Mouse (Mus musculus): ENCODE measurements around the gene Pla2r1.

Pla2r1 gene

GRCm38 (mm10) chr2:60500583-60501116 is 52.5 kb downstream of the Pla2r1 start:
- DNase-seq (ENCODE audit: low spot score) = no peak

- DNase-seq (ENCODE audit: low spot score) = no peak
These were observed 73.2 kb downstream of the Pla2r1 start for GRCm38 (mm10) chr2:60479906-60480305.

GRCm38 (mm10) chr2:60478778-60479177 is 74.3 kb downstream of the Pla2r1 start:
- no peak for DNase-seq (ENCODE audit: low spot score)

GRCm38 (mm10) chr2:60468901-60469770 is 84.0 kb downstream of the Pla2r1 start:
- no peak for DNase-seq (ENCODE audit: low spot score)

- no peak for DNase-seq (ENCODE audit: low spot score)
These were observed 100.7 kb downstream of the Pla2r1 start for GRCm38 (mm10) chr2:60452376-60452775.

DNA sequence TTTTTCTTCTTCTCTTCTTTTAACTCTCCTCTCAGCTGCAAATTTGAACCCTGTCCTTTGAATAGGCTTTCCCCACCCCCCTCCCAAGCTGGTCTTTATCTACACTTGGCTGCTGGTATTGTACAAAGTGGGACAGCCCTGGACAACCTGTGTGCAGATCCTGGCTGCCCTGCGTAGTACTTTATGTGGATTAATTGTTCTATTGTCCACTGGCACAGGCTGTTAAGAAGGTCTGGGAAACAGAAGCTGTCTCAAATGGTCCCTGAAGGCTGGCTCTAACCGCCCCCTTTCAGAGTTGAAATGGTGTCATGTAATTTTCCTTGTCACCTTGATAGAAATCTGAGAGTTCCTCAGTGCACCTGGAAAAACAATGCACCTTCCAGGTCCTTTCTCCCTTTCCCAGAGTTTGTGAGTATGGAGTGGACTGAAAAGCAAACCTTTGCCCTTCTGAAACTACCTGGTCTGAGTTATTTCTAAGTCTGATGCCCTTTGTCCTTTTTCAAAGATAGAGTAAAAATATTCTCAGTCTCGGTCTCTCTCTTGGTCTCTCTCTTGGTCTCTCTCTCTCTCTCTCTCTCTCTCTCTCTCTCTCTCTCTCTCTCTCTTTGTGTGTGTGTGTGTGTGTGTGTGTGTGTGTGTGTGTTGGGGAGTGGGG is 101.9 kb downstream of the Pla2r1 start:
- no peak for DNase-seq (ENCODE audit: low spot score)

GRCm38 (mm10) chr2:60449732-60450131 is 103.4 kb downstream of the Pla2r1 start:
- no peak for DNase-seq (ENCODE audit: low spot score)

GRCm38 (mm10) chr2:60444711-60445509 is 108.2 kb downstream of the Pla2r1 start:
- DNase-seq (ENCODE audit: low spot score) = no peak

- DNase-seq (ENCODE audit: low spot score) = no peak
These were observed 109.8 kb downstream of the Pla2r1 start for GRCm38 (mm10) chr2:60443279-60443678.

DNA sequence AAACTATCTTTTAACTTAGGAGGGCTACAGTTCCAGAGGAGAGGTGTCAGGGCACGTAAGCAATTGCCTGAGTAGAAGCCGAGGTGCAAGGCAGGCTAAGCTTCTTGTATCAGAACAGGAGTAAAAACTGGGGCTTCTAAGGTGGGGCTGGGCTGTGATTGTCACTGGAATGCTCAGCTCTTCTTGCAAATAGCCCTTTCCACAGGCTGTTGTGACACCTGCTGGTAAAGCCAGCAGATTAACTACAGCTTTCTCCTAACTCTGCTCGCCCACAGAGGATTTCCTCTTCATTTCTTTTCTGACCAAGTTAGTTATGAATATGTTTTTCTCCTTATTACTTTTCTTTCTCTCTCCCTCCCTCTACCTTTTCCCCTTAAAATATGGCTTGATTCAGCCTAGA is 111.2 kb downstream of the Pla2r1 start:
- no peak for DNase-seq (ENCODE audit: low spot score)

- no peak for DNase-seq (ENCODE audit: low spot score)
These were observed 116.3 kb downstream of the Pla2r1 start for GRCm38 (mm10) chr2:60436802-60437201.

GRCm38 (mm10) chr2:60430315-60431021 is 122.6 kb downstream of the Pla2r1 start:
- no peak for DNase-seq (ENCODE audit: low spot score)

DNA sequence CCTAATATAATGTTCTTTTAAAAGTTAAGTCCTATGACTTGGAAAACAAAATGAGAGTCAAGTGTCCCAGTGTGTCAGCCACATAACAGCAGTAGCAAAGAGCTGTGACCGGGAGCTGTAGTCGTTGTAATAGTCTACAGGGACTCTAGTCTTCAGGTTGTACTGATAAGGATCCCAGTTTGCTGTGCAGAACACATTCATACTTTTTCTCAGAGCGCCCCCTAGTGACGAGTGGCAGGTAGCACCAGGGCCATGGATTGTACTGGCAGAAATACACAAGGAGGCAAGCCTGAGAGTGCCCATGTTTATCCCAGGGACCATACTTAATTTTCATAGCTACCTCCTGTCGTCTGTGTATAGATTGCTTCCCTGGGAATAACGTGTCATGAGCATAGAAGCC is 135.0 kb downstream of the Pla2r1 start:
- peak; percentile 81 for DNase-seq (ENCODE audit: low spot score)

DNA sequence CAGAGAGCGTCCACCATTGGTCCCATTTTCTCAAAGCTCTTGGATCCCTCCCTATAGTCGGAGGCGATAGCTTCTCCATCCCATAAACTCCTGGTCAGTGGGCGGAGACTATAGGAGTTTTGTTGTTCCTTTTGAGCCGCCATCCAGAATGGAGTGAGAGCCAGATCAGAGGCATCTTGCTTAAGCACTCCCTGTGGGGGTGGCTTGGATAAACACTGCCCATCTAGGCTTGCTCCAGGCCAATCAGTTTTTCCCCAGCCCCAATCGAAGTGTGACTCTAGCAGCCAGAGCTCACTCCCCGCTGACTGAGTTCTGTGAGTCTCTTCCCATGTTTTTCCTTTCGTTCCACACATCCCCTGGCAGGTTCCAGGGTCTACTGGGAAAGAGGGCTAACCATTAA is 138.8 kb downstream of the Pla2r1 start:
- no peak for DNase-seq (ENCODE audit: low spot score)

DNA sequence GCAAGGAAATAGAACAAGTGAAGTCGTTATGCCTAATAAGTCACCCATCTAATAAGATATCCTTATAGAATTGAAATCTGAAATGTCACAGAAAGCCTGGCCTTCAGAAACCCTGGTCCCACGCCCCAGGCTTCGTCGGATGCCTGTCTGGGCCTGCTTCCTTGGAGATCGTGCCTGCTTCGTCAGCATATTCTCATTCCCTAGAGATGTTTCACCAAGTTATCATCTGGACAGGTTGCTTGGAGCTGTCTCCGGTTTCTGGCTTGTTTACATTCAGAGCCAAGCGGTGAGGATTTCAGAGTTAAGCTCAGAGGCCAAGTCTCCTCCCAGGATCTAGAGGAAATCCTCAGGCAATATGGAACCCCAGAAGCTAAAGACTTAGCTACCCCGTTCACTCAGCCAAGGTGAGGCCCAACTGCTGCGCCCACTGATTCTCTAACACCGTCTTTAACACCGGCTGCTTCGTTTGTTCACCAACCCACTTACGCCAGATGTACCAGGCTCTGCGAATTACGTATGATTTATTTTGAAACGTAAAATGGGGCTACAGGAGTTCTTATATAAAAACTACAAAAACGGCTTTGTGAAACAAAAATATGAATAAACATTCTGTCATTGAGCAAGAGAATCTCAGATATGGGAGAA is 140.0 kb downstream of the Pla2r1 start:
- no peak for DNase-seq (ENCODE audit: low spot score)

DNA sequence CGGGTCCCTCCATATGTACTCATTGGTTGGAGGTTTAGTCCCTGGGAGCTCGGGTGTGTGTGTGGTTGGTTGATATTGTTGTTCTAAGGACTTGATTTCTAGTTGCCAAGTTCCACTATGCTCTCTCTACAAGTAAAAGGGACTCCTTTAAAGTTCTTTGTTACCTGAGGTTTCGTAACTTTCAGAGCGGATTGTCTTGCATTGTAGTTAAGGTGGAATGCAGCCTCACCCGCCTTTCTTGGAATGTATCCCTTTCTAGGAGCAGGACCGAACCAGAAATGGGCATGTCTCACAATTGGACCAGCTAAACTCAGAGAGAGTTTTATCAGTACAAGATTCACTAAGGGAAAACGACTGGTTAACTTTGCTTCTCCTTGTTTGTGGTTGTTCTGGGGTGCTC is 141.9 kb downstream of the Pla2r1 start:
- DNase-seq (ENCODE audit: low spot score) = no peak

DNA sequence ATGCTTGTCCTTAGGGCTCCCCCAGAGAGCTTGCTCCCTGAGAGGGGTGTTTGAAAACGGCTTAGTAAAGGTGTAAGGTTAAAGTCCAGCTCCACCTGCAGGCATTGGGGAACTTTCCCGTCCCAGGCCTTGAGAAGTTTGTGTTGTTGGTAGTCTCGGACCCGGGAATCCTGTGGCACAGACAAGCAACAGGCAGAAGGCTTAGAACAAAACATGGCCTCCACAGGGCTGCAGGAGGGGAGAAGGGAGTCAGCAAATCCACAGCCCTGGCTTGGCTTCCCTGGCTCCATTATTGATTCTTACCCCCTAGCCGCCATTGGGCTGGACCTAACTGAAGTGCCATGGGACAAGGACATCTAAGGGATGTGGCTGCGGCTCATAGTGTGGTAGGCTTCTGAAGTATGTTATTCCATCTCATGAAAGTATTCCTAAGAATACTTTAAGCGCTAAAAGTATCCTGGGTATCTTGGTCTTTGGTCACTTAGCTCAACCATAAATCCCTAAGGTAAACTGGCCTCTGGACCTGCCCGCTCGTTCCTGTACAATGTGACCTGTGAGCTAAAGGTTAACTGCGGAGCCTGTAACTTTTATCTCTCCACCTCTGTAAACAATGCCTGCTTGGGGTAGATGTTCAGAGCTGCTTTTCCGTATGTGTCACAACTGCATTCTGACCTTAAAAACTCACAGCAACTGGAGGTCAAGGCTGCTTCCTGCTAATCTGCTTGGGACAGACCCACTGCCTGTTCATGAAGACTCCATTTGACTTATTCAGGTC is 142.9 kb downstream of the Pla2r1 start:
- DNase-seq (ENCODE audit: low spot score) = no peak

- no peak for DNase-seq (ENCODE audit: low spot score)
These were observed 143.9 kb downstream of the Pla2r1 start for GRCm38 (mm10) chr2:60409194-60409593.

DNA sequence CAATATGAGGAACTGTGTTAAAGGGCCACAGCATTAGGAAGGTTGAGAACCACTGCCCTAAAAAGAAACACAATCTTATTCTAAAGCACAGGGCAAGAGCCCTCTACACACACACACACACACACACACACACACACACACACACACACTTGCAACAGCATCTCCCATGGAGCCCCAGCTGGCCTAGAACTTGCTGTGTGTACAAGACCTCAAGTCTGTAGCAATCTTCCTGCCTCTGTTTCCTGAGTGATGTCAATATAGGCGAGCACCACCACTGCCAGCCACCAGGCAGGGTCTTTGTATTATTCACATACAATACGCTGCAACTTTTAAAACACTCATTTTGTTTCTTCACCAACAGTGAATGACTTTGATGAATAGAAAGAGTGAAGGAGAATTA is 145.7 kb downstream of the Pla2r1 start:
- DNase-seq (ENCODE audit: low spot score) = no peak

DNA sequence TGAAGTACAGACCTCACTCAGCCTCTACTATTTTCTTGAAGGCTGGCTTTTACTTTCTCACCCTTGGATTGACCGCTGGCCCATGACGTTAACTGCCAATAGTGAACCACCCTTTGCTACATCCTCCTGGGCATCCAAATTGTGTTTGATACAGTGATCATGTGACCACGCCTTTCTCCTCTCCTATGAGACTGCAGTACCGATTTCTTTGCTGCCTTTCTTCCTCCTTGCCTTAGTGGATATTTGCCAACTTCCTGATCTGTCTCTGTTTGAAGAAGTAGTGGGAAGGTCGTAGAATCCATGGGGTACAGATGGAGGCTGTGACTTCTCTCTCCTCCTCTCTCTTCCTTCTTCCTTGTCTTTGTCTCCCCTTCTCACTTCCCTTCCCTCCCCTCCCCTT is 147.7 kb downstream of the Pla2r1 start:
- DNase-seq (ENCODE audit: low spot score) = no peak
